Mouse (Mus musculus) neural tube, embryonic 14.5 days (tissue): Measurements from ENCODE around the gene Ipp. TPM values are rescaled to one million over a fixed set of nuclear protein-coding genes. Genes with fewer than 3 reads are reported as not detected.

Experiments used
- ATAC-seq: fragments of 200-750 bp; cut with Nextera tagmentation; 2 replicates; pipeline ENCODE4 v1.8.0; 2017; ENCODE audit warnings: low read depth, mild to moderate bottlenecking, moderate TSS enrichment, moderate library complexity
- H3K27ac ChIP-seq: fragments of 300-500 bp; sonication (generic); 2 replicates; pipeline ENCODE4 v1.5.1; 2014; ENCODE audit warnings: low read depth, mild to moderate bottlenecking, control low read depth, low read length, moderate library complexity, mixed read lengths
- H3K27me3 ChIP-seq: fragments of 300-500 bp; sonication (generic); 2 replicates; pipeline ENCODE4 v1.6.1; 2014; ENCODE audit warnings: low read length; ENCODE audit not compliant: control insufficient read depth, insufficient read depth
- H3K36me3 ChIP-seq: fragments of 300-500 bp; sonication (generic); 2 replicates; pipeline ENCODE4 v1.6.1; 2014; ENCODE audit warnings: low read length, mixed read lengths; ENCODE audit not compliant: control insufficient read depth, insufficient read depth
- H3K4me1 ChIP-seq: fragments of 300-500 bp; sonication (generic); 2 replicates; pipeline ENCODE4 v1.6.1; 2014; ENCODE audit warnings: low read length; ENCODE audit not compliant: control insufficient read depth, insufficient read depth
- H3K4me2 ChIP-seq: fragments of 300-500 bp; sonication (generic); 2 replicates; pipeline ENCODE4 v1.6.1; 2014; ENCODE audit warnings: mild to moderate bottlenecking, low read depth, low read length, control low read depth
- H3K4me3 ChIP-seq: fragments of 300-500 bp; sonication (generic); 2 replicates; pipeline ENCODE4 v1.5.1; 2014; ENCODE audit warnings: low read depth, low read length, control low read depth, mixed read lengths
- H3K9ac ChIP-seq: fragments of 300-500 bp; sonication (generic); replicated peaks from 2 replicates; pipeline ENCODE4 v1.6.1; 2014; ENCODE audit warnings: low read depth, mild to moderate bottlenecking, control low read depth, low read length, mixed read lengths
- H3K9me3 ChIP-seq: fragments of 300-500 bp; sonication (generic); 2 replicates; pipeline ENCODE4 v1.6.1; 2016; ENCODE audit warnings: low read length; ENCODE audit not compliant: control insufficient read depth
- WGBS: fragments of 180-500 bp; shearing (Covaris S2); extraction: QIAGEN DNeasy Blood & Tissue Kit; methylation state at CpG from one replicate; pipeline ENCODE4 v1.1.7; 2014; 5-methylcytosine and 5-hydroxymethylcytosine counted together
- polyA plus RNA-seq: library from polyadenylated mRNA; unstranded; fragments of >200 nt; fragmentation: Nextera tagmentation; extraction: Ambion mirVana; gene quantifications from 2 replicates; pipeline ENCODE4 v1.2.1, GENCODE M21; 2014

Gene Ipp
- polyA plus RNA-seq, 1 experiment from 2014 or later, result 5.3 TPM

- 4% methylated on average over 23 of the region's 23 CpGs for WGBS
- no peak for ATAC-seq
- Histone ChIP-seq H3K4me2 (peak within 1 kb of the TSS; percentile 92), H3K27me3 (no peaks in the 10 kb centered on the region), H3K9me3 (no peaks in the 10 kb centered on the region), H3K4me3 (peak within 1 kb of the TSS; percentile 92), H3K36me3 (no peaks in the 10 kb centered on the region), H3K9ac (peak within 1 kb of the TSS; percentile 56), H3K27ac (peak within 1 kb of the TSS; percentile 75), H3K4me1 (peaks cover 13% of the 10 kb centered on the region; the same call in 1 of the 2 replicates)
These were observed 48.3 kb downstream of the Ipp start, which contains the start of gene Tmem69 for GRCm38 (mm10) chr4:116555413-116556300. Gene Tmem69 (minus strand): TSS chr4:116555936.

- H3K4me3 ChIP-seq, result peak overlapping the region; percentile 92
- peak overlapping the region; percentile 87 for H3K27ac ChIP-seq
- H3K36me3 ChIP-seq, result no peaks in the 10 kb centered on the region
- no peaks in the 10 kb centered on the region for H3K9me3 ChIP-seq
- peak overlapping the region; percentile 64 for H3K9ac ChIP-seq
- peak overlapping the region; percentile 92 for H3K4me2 ChIP-seq
- no peaks in the 10 kb centered on the region for H3K27me3 ChIP-seq
- under 1% methylated on average over 28 of the region's 28 CpGs for WGBS
- ATAC-seq, result peak; percentile 98
- peaks cover 15% of the 10 kb centered on the region; the same call in 1 of the 2 replicates for H3K4me1 ChIP-seq
These were observed 49.4 kb downstream of the Ipp start for GRCm38 (mm10) chr4:116556561-116557305.

GRCm38 (mm10) chr4:116557306-116558121, 50.2 kb downstream of the Ipp start, which contains the start of gene Gpbp1l1:
Gene Gpbp1l1 (plus strand): TSS chr4:116557658.
- no peaks in the 10 kb centered on the region for H3K27me3 ChIP-seq
- H3K9me3 ChIP-seq, result no peaks in the 10 kb centered on the region
- H3K36me3 ChIP-seq, result no peaks in the 10 kb centered on the region
- peak within 1 kb of the TSS; percentile 92 for H3K4me3 ChIP-seq
- ATAC-seq, result peak; percentile 96
- peaks cover 15% of the 10 kb centered on the region; the same call in 1 of the 2 replicates for H3K4me1 ChIP-seq
- under 1% methylated on average over 73 of the region's 78 CpGs for WGBS
- H3K27ac ChIP-seq, result peak within 1 kb of the TSS; percentile 87
- H3K4me2 ChIP-seq, result peak within 1 kb of the TSS; percentile 92
- peak within 1 kb of the TSS; percentile 64 for H3K9ac ChIP-seq

- 6% methylated on average over 15 of the region's 15 CpGs for WGBS
- ATAC-seq, result no peak
- Histone ChIP-seq H3K4me3 (peak overlapping the region; percentile 92), H3K9me3 (no peaks in the 10 kb centered on the region), H3K4me1 (peaks cover 15% of the 10 kb centered on the region; the same call in 1 of the 2 replicates), H3K4me2 (peak overlapping the region; percentile 92), H3K36me3 (no peaks in the 10 kb centered on the region), H3K27me3 (no peaks in the 10 kb centered on the region), H3K9ac (peak overlapping the region; percentile 64), H3K27ac (no peak overlapping the region)
These were observed 51.0 kb downstream of the Ipp start for GRCm38 (mm10) chr4:116558151-116558882.

Other genes with a start within 250 kb of the Ipp start
- gene Mast2, start 43.4 kb upstream of the Ipp start, polyA plus RNA-seq, result 53.0 and 72.5 TPM in 2 replicates
- gene Tmem69, start 48.4 kb downstream of the Ipp start, polyA plus RNA-seq, result 28.1 and 29.5 TPM in 2 replicates
- 18.5 and 22.4 TPM in 2 replicates for gene Gpbp1l1, start 50.1 kb downstream of the Ipp start, polyA plus RNA-seq
- gene Ccdc17, start 89.1 kb downstream of the Ipp start, polyA plus RNA-seq, result 5.7 and 6.0 TPM in 2 replicates
- 90.6 and 105 TPM in 2 replicates for gene Nasp, start 120.4 kb downstream of the Ipp start, polyA plus RNA-seq
- gene Akr1a1, start 144.1 kb downstream of the Ipp start, polyA plus RNA-seq, result 710 and 714 TPM in 2 replicates
- 311 and 387 TPM in 2 replicates for gene Prdx1, start 178.0 kb downstream of the Ipp start, polyA plus RNA-seq
- gene Mmachc, start 200.9 kb downstream of the Ipp start, polyA plus RNA-seq, result 16.1 and 18.6 TPM in 2 replicates
- gene Ccdc163, start 201.0 kb downstream of the Ipp start, polyA plus RNA-seq, result 8.4 and 9.0 TPM in 2 replicates
- 2.8 and 3.7 TPM in 2 replicates for gene Tesk2, start 213.4 kb downstream of the Ipp start, polyA plus RNA-seq